Mouse (Mus musculus): ENCODE results near the gene Tmem232.
A peak's percentile ranks its signal among the peaks of the same experiment; 100 is the strongest.
"Not testable (repeated sequence)": the region's sequence is repeated elsewhere in the genome, so short reads cannot be mapped to it uniquely, and the experiment has no call there.

Tmem232 gene

GRCm38 (mm10) chr17:65540441-65541272 is at the start of gene Tmem232:
Tmem232 (minus strand) TSS chr17:65540782.
- peak; percentile 73 for DNase-seq (ENCODE audit: low spot score)

DNA sequence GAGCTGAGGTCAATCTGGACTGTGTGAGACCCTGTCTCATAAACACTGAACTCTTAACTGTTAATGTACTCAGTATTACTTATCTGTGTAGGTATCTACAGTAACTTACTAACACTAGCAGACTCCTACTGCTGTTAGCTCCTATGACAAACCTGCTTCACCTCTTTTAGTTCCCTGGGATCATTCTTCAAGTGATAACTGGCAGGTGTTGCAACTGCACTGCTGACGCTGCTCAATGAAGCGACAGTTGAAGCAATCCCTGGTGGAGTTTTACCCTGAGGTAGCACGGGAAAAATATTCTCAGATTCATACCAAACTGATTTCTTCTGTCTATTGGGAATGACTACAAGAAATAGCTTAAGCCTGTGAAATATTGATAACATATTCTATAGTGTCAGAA is 46.3 kb upstream of the Tmem232 start:
- DNase-seq (ENCODE audit: low spot score): no peak

DNA sequence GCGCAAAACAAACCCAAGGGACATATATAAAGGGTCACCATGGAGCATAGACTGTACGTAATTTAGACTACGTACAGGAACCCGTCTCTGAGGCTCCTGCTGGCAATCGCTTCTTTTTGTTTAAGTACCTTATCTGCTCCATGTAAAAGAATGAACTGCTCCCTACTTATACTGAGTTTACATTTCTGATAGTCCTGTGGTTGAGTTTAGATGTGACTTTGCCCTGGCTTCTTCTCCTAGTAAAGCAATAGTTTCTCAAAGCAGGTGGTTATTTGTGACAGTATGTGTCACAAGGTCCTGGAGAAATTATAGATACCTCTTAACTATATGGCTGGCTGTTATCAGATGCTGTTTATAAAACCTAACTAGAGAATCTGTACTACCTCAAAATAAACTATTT is 40.9 kb upstream of the Tmem232 start:
- DNase-seq (ENCODE audit: low spot score): no peak

GRCm38 (mm10) chr17:65579766-65580165 is 39.2 kb upstream of the Tmem232 start:
- DNase-seq (ENCODE audit: low spot score): no peak

GRCm38 (mm10) chr17:65575339-65575738 is 34.8 kb upstream of the Tmem232 start:
- peak; percentile 71 for DNase-seq (ENCODE audit: low spot score)

DNA sequence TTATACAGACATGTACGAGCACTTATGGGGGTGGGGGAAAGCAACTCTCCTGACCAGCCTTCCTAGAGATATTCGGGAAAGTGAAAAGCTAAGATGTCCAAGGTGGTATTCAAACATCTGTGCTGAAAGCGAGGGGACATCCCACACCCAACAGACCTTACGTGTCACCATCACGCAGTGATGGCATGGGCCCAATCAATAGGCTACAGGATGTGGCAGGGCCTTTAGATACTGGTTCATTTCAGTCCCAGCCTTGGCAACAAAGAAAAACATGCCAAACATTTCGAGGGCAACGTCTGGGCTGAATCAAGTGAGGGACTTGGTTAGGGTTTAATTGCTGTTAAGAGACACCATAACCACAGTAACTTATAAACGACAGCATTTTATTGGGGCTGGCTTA is 34.3 kb upstream of the Tmem232 start:
- DNase-seq (ENCODE audit: low spot score): no peak

GRCm38 (mm10) chr17:65571866-65572265 is 31.3 kb upstream of the Tmem232 start:
- no peak for DNase-seq (ENCODE audit: low spot score)

DNA sequence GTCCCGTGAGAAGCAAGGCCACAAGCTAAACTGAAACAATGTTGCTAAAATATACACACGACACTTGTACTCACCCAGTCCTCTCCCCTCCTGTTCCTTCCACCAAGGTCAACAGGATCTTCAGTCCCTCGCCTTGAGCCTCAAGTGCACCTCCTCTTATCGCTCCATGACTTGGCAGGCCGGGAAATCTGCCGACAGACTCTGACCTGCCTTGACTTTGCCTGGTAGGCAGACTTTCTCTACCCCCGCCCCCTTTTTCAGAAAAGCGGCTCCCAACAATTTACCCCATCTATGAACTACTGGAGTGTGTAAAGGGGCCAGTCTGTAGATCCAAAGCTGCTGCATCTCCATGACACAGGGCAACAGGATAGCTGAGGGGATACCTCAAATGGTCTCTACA is 30.9 kb upstream of the Tmem232 start:
- DNase-seq (ENCODE audit: low spot score): no peak

DNA sequence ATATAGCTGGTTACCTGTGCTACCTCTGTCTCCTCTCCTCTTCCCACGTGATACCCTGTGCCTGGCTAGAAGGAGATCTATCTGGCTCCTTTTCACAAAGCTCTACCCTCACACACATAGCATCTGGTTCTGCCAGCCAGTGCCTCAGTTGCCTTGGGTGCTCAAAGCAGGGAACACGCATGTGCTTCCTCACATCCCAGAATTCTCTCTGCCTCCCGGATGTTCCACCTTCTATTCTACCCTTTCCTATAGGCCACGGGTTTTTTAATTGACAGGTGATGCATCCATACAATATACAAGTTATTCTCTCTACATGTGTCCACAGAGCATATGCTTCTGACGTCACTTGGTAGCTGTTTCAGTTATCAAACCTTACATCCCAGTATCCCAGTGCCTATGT is 23.6 kb upstream of the Tmem232 start:
- DNase-seq (ENCODE audit: low spot score): no peak

GRCm38 (mm10) chr17:65563345-65563744 is 22.8 kb upstream of the Tmem232 start:
- DNase-seq (ENCODE audit: low spot score): no peak

DNA sequence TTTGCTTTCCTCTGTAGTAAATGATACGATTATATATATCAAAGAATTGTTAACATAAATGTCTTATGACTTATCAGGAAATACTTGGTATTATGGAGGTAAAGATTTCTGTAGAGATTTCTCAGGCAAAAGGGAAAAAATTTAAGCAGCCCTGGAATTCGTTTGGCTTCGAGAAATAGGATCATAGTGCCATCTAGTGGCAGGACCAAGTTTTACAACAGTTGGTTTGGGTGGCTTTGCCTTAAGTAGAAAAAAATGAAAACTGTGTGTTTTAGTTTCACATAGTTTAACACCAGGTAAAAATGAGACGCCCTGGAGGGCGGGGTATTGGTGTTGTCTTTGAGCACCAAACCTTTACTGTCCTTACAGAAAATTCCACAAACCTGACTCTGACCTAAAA is 22.2 kb upstream of the Tmem232 start:
- peak; percentile 88 for DNase-seq (ENCODE audit: low spot score)

- no peak for DNase-seq (ENCODE audit: low spot score)
Observed at GRCm38 (mm10) chr17:65561361-65562015, 20.9 kb upstream of the Tmem232 start.

GRCm38 (mm10) chr17:65559273-65559672 is 18.7 kb upstream of the Tmem232 start:
- no peak for DNase-seq (ENCODE audit: low spot score)

- no peak for DNase-seq (ENCODE audit: low spot score)
Observed at GRCm38 (mm10) chr17:65558788-65559187, 18.2 kb upstream of the Tmem232 start.

- peak; percentile 85 for DNase-seq (ENCODE audit: low spot score)
Observed at GRCm38 (mm10) chr17:65558217-65558616, 17.6 kb upstream of the Tmem232 start.

DNA sequence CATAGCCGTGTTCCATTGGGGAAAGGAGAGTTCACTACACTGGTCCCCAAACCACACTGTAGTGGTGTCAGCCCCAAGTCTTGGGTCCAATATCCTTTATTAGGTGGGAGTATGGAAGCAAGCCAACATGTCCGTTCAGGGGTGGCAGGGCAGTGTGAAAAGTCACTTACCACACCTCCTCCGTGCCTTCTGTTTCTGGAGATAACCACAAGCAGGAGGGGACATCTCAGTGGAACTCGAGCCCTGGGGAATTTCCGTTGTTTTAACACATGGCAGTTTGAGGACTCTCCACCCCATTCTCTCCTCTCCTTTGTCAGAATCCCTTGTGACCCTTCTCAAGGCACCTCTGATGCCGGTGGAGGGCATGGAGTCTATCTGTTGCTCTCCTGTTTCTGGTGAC is 16.6 kb upstream of the Tmem232 start:
- no peak for DNase-seq (ENCODE audit: low spot score)

DNA sequence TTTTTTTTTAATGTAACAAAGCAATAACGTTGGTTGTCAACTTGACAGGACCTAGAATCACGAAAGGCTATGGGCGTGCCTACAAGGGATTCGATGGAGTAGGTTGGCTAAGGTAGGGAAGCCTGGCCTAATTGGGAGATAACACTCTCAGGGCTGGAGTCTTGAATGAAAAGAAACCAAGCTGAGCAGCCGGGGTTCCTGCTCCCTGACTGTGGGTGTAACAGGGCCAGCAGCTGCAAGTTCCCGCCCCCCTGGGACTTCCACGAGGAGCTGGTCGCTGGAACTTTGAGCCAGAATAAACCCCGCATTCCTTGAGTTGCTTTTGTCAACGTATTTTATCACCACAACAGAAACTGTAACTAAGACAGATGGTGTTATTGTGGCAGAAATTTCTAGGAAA is 16.2 kb upstream of the Tmem232 start:
- no peak for DNase-seq (ENCODE audit: low spot score)

GRCm38 (mm10) chr17:65552426-65552997 is 11.9 kb upstream of the Tmem232 start:
- DNase-seq (ENCODE audit: low spot score): no peak

DNA sequence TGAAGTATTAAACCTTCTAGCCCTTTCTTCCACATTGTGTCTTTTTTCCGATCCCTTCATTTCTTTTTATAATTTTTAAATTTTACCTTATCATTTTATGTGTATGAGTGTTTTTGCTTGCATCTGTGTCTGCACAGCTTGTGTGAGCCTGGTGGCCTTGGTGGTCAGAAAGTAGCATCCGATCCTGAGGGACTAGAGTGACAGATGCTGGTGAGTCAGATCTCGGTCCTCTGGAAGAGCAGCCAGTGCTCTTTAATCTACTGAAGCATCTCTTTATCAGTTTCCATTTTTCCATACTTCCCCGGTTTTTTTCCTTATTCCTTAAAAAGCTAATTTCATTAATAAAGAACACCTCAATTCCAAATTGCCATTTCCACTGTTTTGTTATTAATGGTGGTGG is 9.8 kb upstream of the Tmem232 start:
- DNase-seq (ENCODE audit: low spot score): no peak

DNA sequence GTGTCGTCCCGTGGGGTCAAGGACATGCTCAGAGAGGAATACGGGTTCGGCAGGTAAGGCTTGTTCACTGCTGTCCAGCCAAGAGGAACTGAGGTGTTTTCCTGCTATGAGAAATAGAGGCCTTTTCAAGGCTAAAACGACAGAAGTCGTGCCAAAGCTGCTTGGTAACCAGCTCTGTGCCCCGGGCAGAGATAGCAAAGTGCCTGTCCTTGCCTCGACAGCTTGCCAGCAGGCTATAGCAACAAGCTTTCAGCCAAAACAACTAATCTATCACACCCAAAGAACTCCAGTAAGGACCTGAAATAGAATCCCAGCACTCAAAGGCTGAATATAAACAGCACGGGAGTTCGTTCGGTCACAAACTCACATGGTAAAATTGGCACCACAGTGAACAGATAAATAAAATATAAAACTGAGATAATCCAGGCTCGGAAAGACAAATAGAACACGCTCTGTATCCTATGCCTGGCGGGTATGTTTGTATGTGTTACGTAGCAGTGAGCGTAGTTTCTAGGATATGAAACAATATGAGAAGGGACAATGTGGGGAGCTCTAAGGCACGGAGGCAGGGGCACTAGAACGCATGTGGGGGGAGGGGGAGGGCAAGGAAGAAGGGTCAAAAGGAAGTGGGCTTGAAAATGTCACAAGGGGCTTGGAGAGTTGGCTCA is 8.2 kb upstream of the Tmem232 start:
- no peak for DNase-seq (ENCODE audit: low spot score)

DNA sequence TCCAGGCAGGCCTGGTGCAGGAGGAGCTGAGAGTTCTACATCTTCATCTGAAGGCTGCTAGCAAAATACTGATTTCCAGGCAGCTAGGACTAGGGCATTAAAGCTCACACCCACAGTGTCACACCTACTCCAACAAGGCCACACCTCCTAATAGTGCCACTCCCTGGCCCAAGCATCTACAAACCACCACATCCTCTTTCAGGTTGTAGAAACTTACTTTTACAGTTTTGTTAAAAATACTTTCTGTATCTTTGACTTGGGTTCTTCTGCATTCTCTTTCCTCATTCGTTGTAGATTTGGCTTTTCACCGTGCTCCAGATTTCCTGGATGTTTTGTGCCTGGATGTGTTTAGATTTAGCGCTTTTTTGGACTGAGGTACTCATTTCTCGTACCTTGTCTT is 5.6 kb upstream of the Tmem232 start:
- not testable (repeated sequence) for DNase-seq (ENCODE audit: low spot score)

DNA sequence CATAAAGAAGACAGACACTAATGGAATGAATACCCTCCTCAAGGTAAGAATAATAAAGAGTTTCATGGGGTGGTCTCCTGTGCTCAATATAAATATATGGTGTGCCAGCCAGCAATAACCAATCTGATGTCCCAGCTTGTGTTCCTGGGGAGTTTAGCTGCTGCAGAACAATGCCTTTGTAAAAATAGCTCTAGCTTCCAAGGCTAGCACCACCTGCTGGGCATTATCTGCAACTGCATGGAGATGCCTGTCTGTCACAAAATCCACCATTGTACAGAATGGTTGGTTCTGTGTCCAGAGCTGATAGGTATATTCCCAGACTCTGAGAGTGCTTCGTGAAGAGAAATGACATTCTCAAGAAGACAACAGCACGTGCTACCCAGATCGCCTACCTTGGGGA is 4.4 kb downstream of the Tmem232 start:
- DNase-seq (ENCODE audit: low spot score): peak; percentile 77

GRCm38 (mm10) chr17:65532381-65532780 is 8.2 kb downstream of the Tmem232 start:
- not testable (repeated sequence) for DNase-seq (ENCODE audit: low spot score)

Measured in embryo, embryonic 10.5 days (tissue).